Mouse (Mus musculus): Measurements from ENCODE around the gene Angptl2.
A peak's percentile ranks its signal among the peaks of the same experiment; 100 is the strongest.
"Not testable (repeated sequence)": the region's sequence is repeated elsewhere in the genome, so short reads cannot be mapped to it uniquely, and the experiment has no call there.

Angptl2 gene

GRCm38 (mm10) chr2:33203284-33203683, 12.6 kb upstream of the Angptl2 start:
- no peak for DNase-seq

GRCm38 (mm10) chr2:33204980-33205379, 10.9 kb upstream of the Angptl2 start:
- DNase-seq, result no peak

DNA sequence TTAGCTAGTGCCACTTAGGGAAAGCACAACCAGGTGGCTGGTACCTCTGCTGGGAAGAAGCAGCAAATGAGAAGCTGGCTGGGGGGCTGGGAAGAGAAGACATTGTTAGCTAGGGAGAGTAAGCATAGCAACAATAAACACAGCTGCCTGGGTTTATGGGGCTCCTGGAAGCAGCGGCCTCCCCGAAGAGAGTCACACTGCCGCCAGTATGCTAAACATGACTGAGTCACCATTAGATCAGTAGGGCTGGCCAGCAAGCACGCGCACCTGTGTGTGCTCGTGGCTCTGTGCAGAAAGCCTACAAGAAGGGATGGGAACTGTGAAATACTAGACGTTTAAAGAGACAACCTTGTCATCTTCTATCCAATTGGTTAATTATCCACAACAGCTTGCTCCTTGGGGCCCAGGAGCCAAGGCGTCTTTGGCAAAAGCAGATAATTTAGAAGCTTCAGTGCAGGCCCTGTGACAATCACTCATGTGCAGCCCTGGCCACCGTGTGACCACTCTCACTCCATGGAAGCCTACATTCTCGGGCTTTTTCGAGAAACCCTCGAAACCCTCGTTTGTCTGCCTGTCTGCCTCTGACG, 9.8 kb upstream of the Angptl2 start:
- DNase-seq, result peak; percentile 34 to 60

DNA sequence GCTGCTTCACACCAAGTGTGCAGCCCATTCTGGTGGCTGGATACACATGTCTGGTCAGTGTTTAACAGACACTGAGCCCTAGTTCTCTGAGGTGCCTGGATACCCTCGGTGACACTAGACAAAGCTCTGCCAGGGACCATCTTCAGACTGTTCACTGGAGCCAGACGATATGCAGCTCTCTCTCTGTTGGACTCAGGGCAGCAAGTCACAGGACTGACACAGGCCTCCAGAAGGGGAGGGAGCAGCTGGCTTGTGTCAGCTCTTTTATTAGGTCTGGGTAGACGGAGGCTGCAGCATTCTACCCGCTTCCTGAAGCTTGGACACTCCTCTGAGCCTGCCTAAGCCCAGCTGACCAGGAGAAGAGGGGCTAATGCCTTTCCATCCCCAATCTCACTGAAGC, 8.8 kb upstream of the Angptl2 start:
- peak; percentile 79 to 85 for DNase-seq

- no peak for DNase-seq
Observed at GRCm38 (mm10) chr2:33208134-33208533, 7.7 kb upstream of the Angptl2 start.

DNA sequence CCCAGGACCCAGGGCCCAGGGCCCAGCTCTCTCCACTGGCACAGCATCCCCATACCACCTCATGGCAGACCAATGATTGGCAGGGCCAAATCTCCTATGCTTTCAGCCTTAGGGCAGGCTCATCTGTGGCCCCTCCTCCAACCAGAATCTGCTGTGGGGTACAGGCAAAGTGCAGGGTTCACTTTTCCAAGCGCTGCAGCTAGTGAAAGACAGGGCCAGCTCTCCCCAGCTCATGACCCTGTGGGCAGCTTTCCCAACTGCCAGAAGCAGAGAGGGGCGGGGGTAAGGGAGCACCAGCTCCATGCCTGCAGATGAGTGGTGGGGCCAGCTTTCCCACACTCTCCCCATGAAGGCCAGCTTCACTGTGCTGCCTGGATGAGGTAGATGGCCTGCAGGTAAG, 5.0 kb upstream of the Angptl2 start:
- peak; percentile 39 to 65 for DNase-seq

GRCm38 (mm10) chr2:33211263-33211662, 4.6 kb upstream of the Angptl2 start:
- DNase-seq, result not testable (repeated sequence)

- DNase-seq, result peak in 1 of 2 experiments; percentile 31
Observed at GRCm38 (mm10) chr2:33215177-33215699, 631 bp upstream of the Angptl2 start.

GRCm38 (mm10) chr2:33216645-33217424, 966 bp downstream of the Angptl2 start:
- peak; percentile 35 to 60 for DNase-seq

DNA sequence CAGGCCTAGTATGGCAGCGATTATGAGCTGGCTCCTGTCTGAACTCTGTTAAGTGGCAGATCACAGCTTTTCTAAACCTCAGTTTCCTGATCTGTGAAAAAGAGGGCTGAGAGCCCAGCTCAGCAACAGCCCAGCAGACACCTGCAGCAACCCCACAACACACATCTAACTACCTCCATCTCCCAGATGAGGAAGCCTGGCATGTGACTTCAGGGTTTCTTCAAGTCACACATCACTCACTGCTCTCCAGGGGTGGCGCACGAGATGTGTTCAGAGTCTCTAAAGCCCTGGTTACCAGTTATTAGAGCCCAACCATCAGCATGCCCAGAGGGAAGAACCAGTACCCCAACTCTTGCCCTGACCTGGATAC, 1.5 kb downstream of the Angptl2 start:
- no peak for DNase-seq

DNA sequence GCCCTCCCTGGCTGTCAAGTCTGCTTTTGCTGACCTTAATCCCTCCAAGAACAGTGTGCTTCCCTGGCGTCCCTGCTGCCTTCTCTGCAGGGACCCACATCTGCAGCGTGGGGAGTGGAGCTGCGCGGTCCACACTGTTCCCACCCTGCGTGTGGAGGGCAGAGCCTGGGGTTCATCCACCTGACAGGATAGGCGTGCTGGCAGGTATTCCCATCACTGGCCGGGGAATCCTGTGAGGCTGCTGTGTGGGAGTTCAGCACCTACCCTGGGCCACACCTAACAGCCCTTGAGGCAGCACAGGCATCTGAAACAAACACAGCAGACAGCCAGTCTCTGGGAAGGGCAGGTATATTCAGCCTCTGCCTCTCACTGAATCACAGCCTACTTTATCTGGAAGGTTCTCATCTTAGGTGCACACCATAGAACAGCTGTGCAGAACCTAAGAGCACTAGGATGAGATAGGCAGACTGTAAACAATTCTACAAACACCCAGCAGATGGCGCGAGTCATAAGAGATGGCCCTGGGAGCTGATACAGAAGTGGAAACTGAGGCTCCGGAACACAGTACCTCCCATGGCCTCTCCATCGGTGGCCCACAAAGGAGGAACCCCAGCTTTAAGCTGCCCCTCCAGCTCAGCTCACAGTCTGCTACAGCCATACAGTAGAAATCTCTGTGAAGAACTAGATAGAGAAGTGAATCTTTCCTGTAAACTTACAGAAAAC, 3.2 kb downstream of the Angptl2 start:
- DNase-seq, result peak; percentile 58 to 63

GRCm38 (mm10) chr2:33219637-33220036, 3.8 kb downstream of the Angptl2 start:
- no peak for DNase-seq

DNA sequence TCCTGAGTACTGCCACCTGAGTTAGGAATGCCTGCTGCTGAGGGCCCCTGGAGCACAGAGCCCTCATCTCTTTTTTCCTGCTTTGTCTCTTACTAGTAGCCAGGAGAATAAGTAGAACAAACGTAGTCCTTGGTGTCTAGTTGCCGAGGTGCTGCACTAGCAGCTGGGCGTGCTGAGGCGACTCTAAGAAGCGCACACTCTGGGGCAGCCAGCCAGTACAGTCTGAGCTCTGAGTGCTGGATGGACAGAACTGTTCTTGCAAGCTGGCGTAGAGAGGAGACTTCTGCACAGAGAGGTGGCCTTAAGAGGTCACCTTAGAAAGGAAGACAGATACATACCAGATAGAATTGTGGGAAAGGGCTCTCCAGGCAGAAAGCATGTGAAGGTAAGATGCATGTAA, 4.4 kb downstream of the Angptl2 start:
- DNase-seq, result no peak

DNA sequence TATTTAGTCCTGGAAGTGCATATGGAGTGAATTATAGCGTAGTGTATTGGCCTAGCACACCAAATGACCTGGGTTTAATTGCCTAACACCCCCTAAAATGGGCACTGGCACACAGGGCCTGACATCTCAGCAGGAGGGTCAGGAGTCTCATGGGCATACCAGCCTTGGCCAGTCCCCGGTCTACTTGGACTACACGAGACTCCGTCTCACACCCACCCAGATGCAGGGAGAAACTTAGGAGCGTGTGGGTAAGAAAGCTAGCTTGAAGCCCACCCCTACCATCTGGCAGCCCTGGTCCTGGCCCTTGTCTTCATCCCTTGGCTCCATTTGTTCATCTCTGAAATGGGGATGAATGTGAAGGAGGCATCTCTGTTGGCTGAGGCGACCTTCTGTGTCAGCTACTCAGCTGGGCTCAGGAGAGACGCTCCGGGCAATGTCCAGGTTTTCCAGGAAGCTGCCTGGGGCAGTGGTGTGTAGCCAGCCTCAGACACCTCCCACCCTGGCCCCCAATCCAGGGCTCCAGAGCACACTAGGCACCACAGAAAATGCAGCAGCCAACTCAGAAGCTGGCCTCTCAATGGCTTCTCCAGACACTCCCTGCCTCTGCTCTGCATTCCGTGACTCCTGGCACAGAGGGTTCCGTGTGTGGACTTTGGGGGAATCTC, 4.9 kb downstream of the Angptl2 start:
- peak; percentile 45 to 71 for DNase-seq

GRCm38 (mm10) chr2:33221339-33221900, 5.6 kb downstream of the Angptl2 start:
- no peak for DNase-seq

GRCm38 (mm10) chr2:33222480-33222879, 6.6 kb downstream of the Angptl2 start:
- peak in 1 of 2 experiments; percentile 33 for DNase-seq

DNA sequence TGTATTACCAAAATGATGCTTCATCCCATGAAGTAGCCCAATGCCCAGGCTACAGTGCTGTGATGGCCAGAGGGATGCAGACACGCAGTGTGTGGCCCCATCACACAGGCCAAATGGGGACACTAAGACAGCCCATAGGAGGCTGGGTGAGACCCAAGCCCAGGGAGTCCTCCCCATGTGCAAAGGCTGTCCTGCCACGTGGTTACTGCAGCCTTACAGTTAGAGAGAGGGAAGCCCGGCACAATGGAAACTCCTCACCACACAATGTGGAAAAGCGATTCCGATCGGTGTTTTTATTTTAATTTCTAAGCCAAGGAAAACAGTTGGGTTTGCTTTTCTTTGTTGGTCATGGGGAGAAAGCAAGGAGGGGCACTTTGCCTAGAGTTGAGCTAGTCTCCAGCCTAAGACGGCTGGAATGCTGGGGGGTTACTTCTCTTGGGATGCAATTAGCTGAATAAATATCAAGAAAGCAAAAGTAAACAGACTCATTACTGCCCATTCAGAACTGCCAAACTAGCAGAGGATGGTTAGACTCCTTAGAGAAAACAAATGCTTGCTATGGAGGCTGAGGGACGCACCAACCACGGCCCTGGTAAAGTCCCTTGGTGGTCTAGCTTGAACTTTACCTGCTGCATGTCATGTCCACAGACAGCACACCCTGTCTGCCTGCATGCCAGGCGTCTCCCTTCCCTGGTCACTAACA, 7.9 kb downstream of the Angptl2 start:
- peak in 1 of 2 experiments; percentile 32 for DNase-seq

- DNase-seq, result no peak
Observed at GRCm38 (mm10) chr2:33225921-33226320, 10.1 kb downstream of the Angptl2 start.

DNA sequence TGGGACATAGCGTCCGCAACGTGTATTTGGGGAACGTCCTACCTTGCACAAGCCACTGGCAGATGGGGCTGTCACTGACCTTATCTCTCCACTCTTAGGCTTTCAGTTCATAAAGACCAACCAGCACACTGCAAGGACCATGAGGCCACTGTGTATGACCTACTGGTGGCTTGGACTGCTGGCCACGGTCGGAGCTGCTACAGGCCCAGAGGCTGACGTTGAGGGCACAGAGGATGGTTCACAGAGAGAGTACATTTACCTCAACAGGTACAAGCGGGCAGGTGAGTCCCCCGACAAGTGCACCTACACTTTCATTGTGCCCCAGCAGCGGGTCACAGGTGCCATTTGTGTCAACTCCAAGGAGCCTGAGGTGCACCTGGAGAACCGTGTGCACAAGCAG, 12.2 kb downstream of the Angptl2 start:
- no peak for DNase-seq

DNA sequence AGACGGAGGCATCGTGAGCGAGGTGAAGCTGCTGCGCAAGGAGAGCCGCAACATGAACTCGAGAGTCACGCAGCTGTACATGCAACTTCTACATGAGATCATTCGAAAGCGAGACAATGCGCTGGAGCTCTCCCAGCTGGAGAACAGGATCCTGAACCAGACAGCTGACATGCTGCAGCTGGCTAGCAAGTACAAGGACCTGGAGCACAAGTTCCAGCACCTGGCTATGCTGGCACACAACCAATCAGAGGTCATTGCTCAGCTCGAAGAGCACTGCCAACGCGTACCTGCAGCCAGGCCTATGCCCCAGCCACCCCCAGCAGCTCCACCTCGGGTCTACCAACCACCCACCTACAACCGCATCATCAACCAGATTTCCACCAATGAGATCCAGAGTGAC, 12.7 kb downstream of the Angptl2 start:
- peak; percentile 51 to 60 for DNase-seq

- no peak for DNase-seq
Observed at GRCm38 (mm10) chr2:33230701-33231100, 14.8 kb downstream of the Angptl2 start.

DNA sequence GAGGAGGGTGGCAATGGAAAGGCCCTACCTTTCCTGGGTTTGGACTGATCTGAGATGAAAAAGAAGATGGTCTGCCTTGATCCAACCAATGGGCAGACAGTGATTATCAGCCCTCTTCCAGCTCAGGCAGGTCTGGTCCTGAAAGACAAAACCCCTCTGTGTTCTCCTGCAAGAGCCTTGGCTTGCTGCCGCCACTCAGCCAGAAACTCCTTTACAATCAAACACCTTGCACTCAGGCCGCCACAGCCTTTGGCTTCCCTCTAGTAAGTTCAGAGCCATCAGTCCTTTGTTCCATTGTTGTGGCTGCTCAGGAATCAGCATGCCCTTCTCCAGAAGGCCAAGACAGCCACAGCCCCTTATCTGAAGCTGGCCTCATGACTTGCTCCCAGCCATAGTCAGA, 15.9 kb downstream of the Angptl2 start:
- no peak for DNase-seq

Data from kidney, postnatal 4 days (tissue).